Mouse (Mus musculus) kidney, embryonic 16.5 days (tissue): ENCODE data around the gene Oard1. TPM values are rescaled to one million over a fixed set of nuclear protein-coding genes. Genes with fewer than 3 reads are reported as not detected.

Source experiments
- ATAC-seq: fragments of 200-750 bp; cut with Nextera tagmentation; 2 replicates; pipeline ENCODE4 v1.8.0; 2017; ENCODE audit warnings: moderate TSS enrichment; ENCODE audit not compliant: low FRiP score, low TSS enrichment
- H3K27ac ChIP-seq: fragments of 300-500 bp; sonication (generic); 2 replicates; pipeline ENCODE4 v1.5.1; 2014; ENCODE audit warnings: low read length
- H3K27me3 ChIP-seq: fragments of 300-500 bp; sonication (generic); 2 replicates; pipeline ENCODE4 v1.6.1; 2014; ENCODE audit warnings: low read length, control low read depth, mixed read lengths; ENCODE audit not compliant: insufficient read depth
- H3K36me3 ChIP-seq: fragments of 300-500 bp; sonication (generic); 2 replicates; pipeline ENCODE4 v1.6.1; 2014; ENCODE audit warnings: low read length, control low read depth, mixed read lengths; ENCODE audit not compliant: insufficient read depth
- H3K4me1 ChIP-seq: fragments of 300-500 bp; sonication (generic); 2 replicates; pipeline ENCODE4 v1.6.1; 2014; ENCODE audit warnings: low read length, control low read depth, mixed read lengths; ENCODE audit not compliant: insufficient read depth
- H3K4me2 ChIP-seq: fragments of 300-500 bp; sonication (generic); replicated peaks from 2 replicates; pipeline ENCODE4 v1.6.1; 2014; ENCODE audit warnings: low read depth, low read length
- H3K4me3 ChIP-seq: fragments of 300-500 bp; sonication (generic); 2 replicates; pipeline ENCODE4 v1.5.1; 2014; ENCODE audit warnings: mild to moderate bottlenecking, low read length
- H3K9ac ChIP-seq: fragments of 300-500 bp; sonication (generic); replicated peaks from 2 replicates; pipeline ENCODE4 v1.6.1; 2014; ENCODE audit warnings: low read length
- H3K9me3 ChIP-seq: fragments of 300-500 bp; sonication (generic); 2 replicates; pipeline ENCODE4 v1.6.1; 2016; ENCODE audit warnings: low read length, control low read depth
- WGBS: fragments of 180-500 bp; shearing (Covaris S2); extraction: QIAGEN DNeasy Blood & Tissue Kit; methylation state at CpG from one replicate; pipeline ENCODE4 v1.1.7; 2014; 5-methylcytosine and 5-hydroxymethylcytosine counted together
- polyA plus RNA-seq: library from polyadenylated mRNA; unstranded; fragments of >200 nt; fragmentation: Nextera tagmentation; extraction: Ambion mirVana; gene quantifications from 2 replicates; pipeline ENCODE4 v1.2.1, GENCODE M21; 2015

Oard1 gene
- polyA plus RNA-seq, result 70.2 and 77.9 TPM in 2 replicates

DNA sequence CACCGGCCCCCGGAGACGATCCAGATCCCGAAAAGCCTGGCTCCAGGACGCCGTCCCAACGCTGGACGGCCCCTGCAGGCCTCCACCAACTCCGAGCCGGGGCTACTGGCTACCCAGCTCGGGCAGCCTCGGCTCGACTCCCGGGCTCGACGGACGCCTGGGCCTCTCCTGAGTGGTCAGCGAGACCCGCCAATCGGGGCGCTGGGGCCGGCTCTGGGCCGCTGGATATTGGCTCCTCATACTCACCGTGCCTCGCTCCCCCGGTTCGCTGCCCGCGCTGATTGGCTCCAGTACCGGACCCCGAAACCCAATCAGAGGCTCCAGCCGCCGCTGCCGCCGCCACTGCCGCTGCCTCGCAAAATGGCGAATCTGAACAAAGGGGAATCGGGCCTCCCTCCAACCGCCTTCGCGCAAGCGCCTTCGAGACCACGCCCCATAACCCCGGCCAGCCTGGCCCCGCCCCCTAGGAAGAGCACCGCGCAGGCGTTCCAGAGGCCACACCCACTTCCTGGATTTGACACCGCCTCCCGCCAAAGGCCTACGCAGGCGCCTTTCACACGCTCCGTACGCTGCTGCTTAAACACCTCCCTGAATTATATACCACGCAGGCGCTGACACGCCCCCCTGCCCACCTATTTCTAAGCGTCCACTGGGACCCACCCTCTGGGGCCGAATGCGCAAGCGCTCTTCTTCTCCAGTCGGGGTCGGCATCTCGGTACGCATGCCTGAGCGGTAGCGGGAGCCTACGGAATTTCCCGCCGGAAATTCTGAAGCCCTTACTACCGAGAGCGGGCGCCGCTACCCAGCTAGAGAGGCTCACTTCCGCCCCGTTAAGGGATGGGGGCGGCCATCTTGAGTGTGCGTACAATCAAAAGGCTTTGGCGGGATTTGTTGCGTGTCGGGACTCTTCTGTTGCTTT is at the start of gene Oard1, which contains the start of gene Nfya:
Gene Oard1, plus strand, starts transcription at position 635 of the 919 bp plus-strand sequence.
Gene Nfya, minus strand, starts transcription at position 527 of the 919 bp plus-strand sequence.
- H3K4me3 ChIP-seq, result peak within 1 kb of the TSS; percentile 94
- peak within 1 kb of the TSS; percentile 100 for H3K9ac ChIP-seq
- no peaks in the 10 kb centered on the region for H3K9me3 ChIP-seq
- peaks cover 25% of the 10 kb centered on the region for H3K4me1 ChIP-seq
- H3K27ac ChIP-seq, result peak within 1 kb of the TSS; percentile 100
- under 1% methylated on average over 84 of the region's 84 CpGs for WGBS
- peak within 1 kb of the TSS; percentile 79 for H3K4me2 ChIP-seq
- H3K36me3 ChIP-seq, result peaks cover 17% of the 10 kb centered on the region; the same call in 1 of the 2 replicates
- peak; percentile 98 for ATAC-seq
- no peaks in the 10 kb centered on the region for H3K27me3 ChIP-seq

DNA sequence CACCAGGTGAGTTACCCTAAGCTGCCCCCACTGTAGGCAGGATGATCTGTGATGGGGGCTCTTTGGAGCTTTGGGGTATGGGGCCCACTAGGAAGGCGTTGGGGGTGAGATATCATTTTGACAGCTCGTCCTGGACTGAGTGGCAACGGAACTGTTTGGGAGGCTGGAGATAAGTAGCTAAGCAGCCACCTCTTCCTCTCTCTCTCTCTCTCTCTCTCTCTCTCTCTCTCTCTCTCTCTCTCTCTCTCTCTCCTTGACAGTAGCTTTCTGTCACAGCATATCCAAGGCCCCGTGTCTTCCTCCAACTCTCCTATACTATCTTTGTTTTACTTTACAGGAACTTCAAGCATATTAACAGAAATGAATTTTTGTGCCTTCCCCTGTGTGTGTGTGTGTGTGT is 49.4 kb upstream of the Oard1 start:
- H3K36me3 ChIP-seq, result no peaks in the 10 kb centered on the region
- H3K27ac ChIP-seq, result no peak overlapping the region
- WGBS, result 72% methylated on average over 4 of the region's 4 CpGs
- no peak for ATAC-seq
- no peaks in the 10 kb centered on the region for H3K9me3 ChIP-seq
- no peaks in the 10 kb centered on the region for H3K27me3 ChIP-seq
- H3K4me2 ChIP-seq, result no peak overlapping the region
- H3K4me1 ChIP-seq, result no peaks in the 10 kb centered on the region
- H3K4me3 ChIP-seq, result no peak overlapping the region
- no peak overlapping the region for H3K9ac ChIP-seq

DNA sequence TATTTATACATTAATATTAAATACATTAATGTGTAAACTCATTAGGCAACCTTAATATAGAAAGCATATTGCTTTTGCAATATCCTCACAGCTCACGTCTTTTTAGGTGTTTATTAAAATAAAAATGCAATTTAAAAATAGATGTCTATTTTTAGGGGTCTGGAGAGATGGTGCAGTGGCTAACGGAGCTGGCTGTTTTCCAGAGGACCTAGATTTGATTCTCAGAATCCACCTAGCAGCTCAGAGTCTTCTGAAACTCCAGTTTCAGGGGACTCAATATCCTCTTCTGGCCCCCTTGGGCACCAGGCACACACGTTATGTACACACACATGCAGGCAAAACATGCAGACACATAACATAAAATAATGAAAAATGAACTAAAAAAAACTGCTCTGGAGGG is 47.5 kb upstream of the Oard1 start:
- WGBS, result 69% methylated on average over 3 of the region's 3 CpGs
- no peak overlapping the region for H3K4me2 ChIP-seq
- H3K4me3 ChIP-seq, result no peak overlapping the region
- no peaks in the 10 kb centered on the region for H3K9me3 ChIP-seq
- no peak for ATAC-seq
- no peak overlapping the region for H3K27ac ChIP-seq
- no peak overlapping the region for H3K9ac ChIP-seq
- no peaks in the 10 kb centered on the region for H3K4me1 ChIP-seq
- no peaks in the 10 kb centered on the region for H3K27me3 ChIP-seq
- no peaks in the 10 kb centered on the region for H3K36me3 ChIP-seq

DNA sequence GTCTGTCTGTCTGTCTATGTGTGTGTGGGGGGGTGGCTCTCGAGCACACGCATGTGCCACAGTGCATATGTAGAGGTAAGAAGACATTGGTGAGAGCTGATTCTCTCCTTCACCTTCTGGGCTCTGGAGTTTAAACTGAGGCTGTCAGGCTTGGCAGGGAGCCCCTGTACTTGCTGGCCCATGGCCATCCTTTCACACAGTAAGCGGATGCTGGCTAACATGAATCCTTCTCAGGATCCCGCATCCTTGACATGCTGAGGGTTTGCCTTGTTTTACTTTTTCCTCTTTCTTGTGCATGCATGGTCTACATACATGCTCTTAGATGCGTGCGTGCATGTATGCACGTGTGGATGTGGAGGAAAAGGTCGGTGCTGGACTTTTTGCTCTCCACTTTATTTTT is 46.8 kb upstream of the Oard1 start:
- H3K9me3 ChIP-seq, result no peaks in the 10 kb centered on the region
- H3K9ac ChIP-seq, result no peak overlapping the region
- no peaks in the 10 kb centered on the region for H3K27me3 ChIP-seq
- no peak overlapping the region for H3K4me3 ChIP-seq
- no peaks in the 10 kb centered on the region for H3K4me1 ChIP-seq
- H3K27ac ChIP-seq, result no peak overlapping the region
- no peaks in the 10 kb centered on the region for H3K36me3 ChIP-seq
- no peak overlapping the region for H3K4me2 ChIP-seq
- no peak for ATAC-seq
- 79% methylated on average over 8 of the region's 8 CpGs for WGBS

DNA sequence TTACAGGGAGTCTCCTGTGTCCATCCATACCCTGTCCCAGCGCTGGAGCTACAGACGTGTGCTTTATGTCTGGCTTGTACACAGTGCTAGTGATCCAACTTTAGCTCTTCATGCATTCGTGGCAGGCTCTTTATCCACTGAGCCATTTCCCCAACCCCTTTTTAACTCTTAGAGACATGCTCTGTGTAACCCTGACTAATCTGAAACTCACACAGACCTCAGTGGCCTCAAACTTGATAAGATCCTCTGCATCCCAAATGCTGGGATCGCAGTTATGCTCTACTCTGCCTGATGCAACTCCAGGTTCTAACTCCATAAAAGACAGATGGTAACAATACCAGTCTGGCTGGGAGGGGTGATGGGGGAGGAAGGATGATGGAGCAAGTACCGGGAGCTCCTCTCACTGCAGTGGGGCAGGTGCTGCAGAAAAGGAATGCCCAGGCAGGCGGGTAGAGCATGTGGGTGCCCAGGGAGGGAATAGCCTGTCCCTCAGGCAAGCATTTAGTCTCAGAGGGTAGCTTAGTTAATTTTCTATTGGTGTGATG is 46.3 kb upstream of the Oard1 start:
- no peak overlapping the region for H3K27ac ChIP-seq
- no peaks in the 10 kb centered on the region for H3K4me1 ChIP-seq
- no peak for ATAC-seq
- 71% methylated on average over 6 of the region's 6 CpGs for WGBS
- no peak overlapping the region for H3K9ac ChIP-seq
- no peaks in the 10 kb centered on the region for H3K36me3 ChIP-seq
- H3K4me2 ChIP-seq, result no peak overlapping the region
- H3K27me3 ChIP-seq, result no peaks in the 10 kb centered on the region
- H3K4me3 ChIP-seq, result no peak overlapping the region
- H3K9me3 ChIP-seq, result no peaks in the 10 kb centered on the region

DNA sequence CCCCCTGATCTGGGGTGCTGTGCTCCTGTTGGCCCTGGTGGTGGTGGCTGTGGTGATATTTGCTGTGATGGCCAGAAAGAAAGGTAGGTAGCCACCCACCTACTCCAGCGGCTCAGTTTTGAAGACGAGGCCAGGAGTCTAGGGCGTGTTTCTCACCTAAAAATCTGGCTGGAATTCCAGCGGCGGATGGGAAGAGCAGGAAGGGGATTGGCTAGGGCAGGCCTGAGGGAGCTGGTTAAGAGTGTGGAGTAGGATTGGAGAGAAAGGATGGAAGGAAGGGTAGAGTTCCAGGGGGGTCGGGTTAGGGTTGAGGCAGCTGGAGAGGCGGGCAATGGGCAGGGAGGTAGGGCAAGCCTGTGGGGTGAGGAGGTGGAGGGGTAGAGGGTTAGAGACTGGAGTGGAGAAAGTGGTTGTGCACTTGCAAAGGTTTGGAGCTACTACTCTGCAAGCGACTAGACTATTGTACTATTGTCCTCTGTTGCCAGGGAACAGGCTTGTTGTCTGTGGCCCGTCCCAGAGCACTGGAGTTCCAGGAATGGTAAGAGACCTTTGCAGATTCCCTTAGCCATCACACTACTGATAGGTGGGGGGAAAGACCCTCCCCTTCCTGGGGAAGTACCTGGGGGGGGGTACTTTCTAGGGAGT is 44.2 kb upstream of the Oard1 start:
- Histone ChIP-seq H3K9me3 (no peaks in the 10 kb centered on the region), H3K4me2 (no peak overlapping the region), H3K9ac (no peak overlapping the region), H3K27me3 (no peaks in the 10 kb centered on the region), H3K4me1 (no peaks in the 10 kb centered on the region), H3K27ac (no peak overlapping the region), H3K36me3 (no peaks in the 10 kb centered on the region), H3K4me3 (no peak overlapping the region)
- no peak for ATAC-seq
- 85% methylated on average over 9 of the region's 9 CpGs for WGBS

DNA sequence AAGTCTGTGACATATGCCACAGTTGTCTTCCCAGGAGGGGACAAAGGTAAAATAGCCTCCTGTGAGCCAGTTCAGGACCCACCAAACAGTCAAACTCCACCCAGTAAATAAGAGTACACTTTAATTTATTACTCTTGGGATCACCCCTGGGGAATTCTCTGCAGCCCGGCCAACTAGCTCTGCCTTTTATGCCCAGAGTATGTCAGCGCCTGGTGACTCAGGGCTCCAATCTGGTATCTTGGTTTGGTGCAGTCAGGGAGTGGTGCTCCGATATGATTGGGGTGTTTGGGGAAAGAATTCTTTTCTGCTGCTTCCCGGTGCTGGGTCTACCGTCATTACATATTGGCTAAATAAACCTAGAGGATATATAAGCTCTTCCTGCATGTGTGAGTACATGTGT is 43.0 kb upstream of the Oard1 start:
- H3K9ac ChIP-seq, result no peak overlapping the region
- no peaks in the 10 kb centered on the region for H3K9me3 ChIP-seq
- H3K27ac ChIP-seq, result no peak overlapping the region
- no peaks in the 10 kb centered on the region for H3K4me1 ChIP-seq
- H3K27me3 ChIP-seq, result no peaks in the 10 kb centered on the region
- H3K4me2 ChIP-seq, result no peak overlapping the region
- WGBS, result 78% methylated on average over 5 of the region's 5 CpGs
- no peaks in the 10 kb centered on the region for H3K36me3 ChIP-seq
- no peak for ATAC-seq
- no peak overlapping the region for H3K4me3 ChIP-seq

DNA sequence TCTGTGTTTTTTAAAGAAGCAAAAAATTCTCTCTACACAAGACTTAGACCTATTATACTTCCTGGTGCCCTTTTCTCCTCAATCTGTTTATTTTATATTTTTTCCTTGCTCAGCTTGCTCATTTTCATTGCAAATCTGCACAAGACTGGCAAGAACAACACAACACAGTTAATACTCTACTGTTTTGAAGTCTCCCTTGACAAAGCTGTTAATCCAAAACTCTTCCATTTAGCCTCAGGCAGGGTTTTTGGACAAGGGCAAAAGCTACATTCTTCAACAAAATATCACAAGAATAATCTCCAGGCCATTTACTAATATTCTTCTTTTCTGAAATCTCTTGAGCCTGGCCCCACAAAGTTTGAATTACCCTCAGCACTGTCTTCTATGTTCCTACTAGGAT is 38.2 kb upstream of the Oard1 start:
- H3K27me3 ChIP-seq, result no peaks in the 10 kb centered on the region
- H3K4me2 ChIP-seq, result no peak overlapping the region
- no peak for ATAC-seq
- no peak overlapping the region for H3K9ac ChIP-seq
- H3K9me3 ChIP-seq, result 0 out of 2 replicates have a peak, but pooled peaks cover 3% of the 10 kb centered on the region
- H3K4me1 ChIP-seq, result no peaks in the 10 kb centered on the region
- H3K4me3 ChIP-seq, result no peak overlapping the region
- H3K27ac ChIP-seq, result no peak overlapping the region
- H3K36me3 ChIP-seq, result no peaks in the 10 kb centered on the region

DNA sequence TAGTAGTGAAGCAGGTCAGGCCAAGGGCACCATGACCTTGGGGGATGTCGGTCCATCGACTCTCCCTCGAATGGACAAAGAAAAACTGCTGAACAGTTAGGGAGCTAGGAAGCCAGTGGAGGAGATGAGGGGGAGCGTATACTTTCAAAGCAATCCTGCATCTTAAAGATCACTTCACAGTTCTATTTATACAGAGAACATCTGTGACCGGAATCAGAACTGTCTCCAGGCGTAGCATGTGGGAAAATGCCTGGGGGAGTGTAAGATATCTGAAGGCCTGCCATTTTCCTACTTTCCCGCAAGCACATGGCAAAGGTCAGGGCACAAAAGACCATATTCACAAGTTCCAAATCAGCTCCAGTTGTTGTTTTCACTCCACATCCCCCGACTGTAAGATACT is 36.8 kb upstream of the Oard1 start:
- 77% methylated on average over 8 of the region's 8 CpGs for WGBS
- Histone ChIP-seq H3K9me3 (0 out of 2 replicates have a peak, but pooled peaks cover 3% of the 10 kb centered on the region), H3K4me1 (no peaks in the 10 kb centered on the region), H3K27me3 (no peaks in the 10 kb centered on the region), H3K4me2 (no peak overlapping the region), H3K27ac (no peak overlapping the region), H3K9ac (no peak overlapping the region), H3K4me3 (no peak overlapping the region), H3K36me3 (no peaks in the 10 kb centered on the region)
- no peak for ATAC-seq
